Comparison of ENCODE assay signal across 8 mouse cellular contexts in genomic region chr15:8168591-8169265, GRCm38 (mm10). TPM values are rescaled to one million over a fixed set of nuclear protein-coding genes. Genes with fewer than 3 reads are reported as not detected.
DNase-seq lines count a peak whose midpoint lies in the region; ATAC-seq and TF ChIP-seq lines count a peak whose summit lies in the region.

Gene Cplane1, plus strand, starts transcription at chr15:8169106.

- TF ChIP-seq CTCF in layer of hippocampus, adult 2 months (conservative IDR thresholded peaks at IDR 0.05) = no peak
- no peak for TF ChIP-seq CTCF in lung, embryonic 14.5 days (IDR thresholded peaks at IDR 0.05; ENCODE audit: low read depth)
- TF ChIP-seq CTCF in olfactory bulb, adult 2 months (IDR thresholded peaks at IDR 0.05; ENCODE audit: insufficient read depth, low read depth, low read length) = no peak
- no peak for TF ChIP-seq CTCF in thymus, adult 2 months (IDR thresholded peaks at IDR 0.05; ENCODE audit: borderline replicate concordance, control insufficient read depth, extremely low read depth, insufficient read depth, low read length, poor library complexity)

- WGBS in forebrain, embryonic 15.5 days = under 1% methylated on average over 37 of the region's 47 CpGs
- WGBS in lung, embryonic 14.5 days = under 1% methylated on average over 40 of the region's 47 CpGs
- WGBS in olfactory bulb, adult 2 months = 1% methylated on average over 47 of the region's 47 CpGs
- WGBS in thymus, adult 2 months = under 1% methylated on average over 46 of the region's 47 CpGs

- H3K9ac ChIP-seq in forebrain, embryonic 15.5 days (replicated peaks) = peak within 1 kb of the TSS; percentile 97
- H3K9ac ChIP-seq in lung, embryonic 14.5 days = peak within 1 kb of the TSS; percentile 93

- H3K4me2 ChIP-seq in forebrain, embryonic 15.5 days (replicated peaks) = peak within 1 kb of the TSS; percentile 46
- peak within 1 kb of the TSS; percentile 75 for H3K4me2 ChIP-seq in lung, embryonic 14.5 days

- H3K27me3 ChIP-seq in forebrain, embryonic 15.5 days = no peaks in the 10 kb centered on the region
- H3K27me3 ChIP-seq in lung, embryonic 14.5 days (ENCODE audit: insufficient read depth, low read length) = no peaks in the 10 kb centered on the region
- no peaks in the 10 kb centered on the region for H3K27me3 ChIP-seq in thymus, adult 2 months (ENCODE audit: control insufficient read depth, insufficient read depth, low read length)

- peak within 1 kb of the TSS; percentile 86 for H3K27ac ChIP-seq in forebrain, embryonic 15.5 days (replicated peaks)
- H3K27ac ChIP-seq in layer of hippocampus, adult 2 months = peak within 1 kb of the TSS; percentile 97
- peak within 1 kb of the TSS; percentile 67; the same call in 1 of the 2 replicates for H3K27ac ChIP-seq in lung, embryonic 14.5 days (ENCODE audit: low read depth)
- peak within 1 kb of the TSS; percentile 79 for H3K27ac ChIP-seq in olfactory bulb, adult 2 months (ENCODE audit: insufficient read depth, low read depth, low read length)
- H3K27ac ChIP-seq in thymus, adult 2 months (ENCODE audit: control insufficient read depth, insufficient read depth, low read length) = peak within 1 kb of the TSS; percentile 91

- H3K9me3 ChIP-seq in forebrain, embryonic 15.5 days = no peaks in the 10 kb centered on the region
- no peaks in the 10 kb centered on the region for H3K9me3 ChIP-seq in lung, embryonic 14.5 days (ENCODE audit: low read depth, low read length)

- peak within 1 kb of the TSS; percentile 89 for H3K4me3 ChIP-seq in forebrain, embryonic 15.5 days
- H3K4me3 ChIP-seq in layer of hippocampus, adult 2 months = peak within 1 kb of the TSS; percentile 100
- H3K4me3 ChIP-seq in lung, embryonic 14.5 days (ENCODE audit: low read depth, low read length) = peak within 1 kb of the TSS; percentile 88
- peak within 1 kb of the TSS; percentile 80 for H3K4me3 ChIP-seq in olfactory bulb, adult 2 months (ENCODE audit: insufficient read depth, low read depth, low read length)
- H3K4me3 ChIP-seq in thymus, adult 2 months (ENCODE audit: control insufficient read depth, insufficient read depth, low read length) = peak within 1 kb of the TSS; percentile 85

- peaks cover 7% of the 10 kb centered on the region for H3K4me1 ChIP-seq in forebrain, embryonic 15.5 days
- H3K4me1 ChIP-seq in lung, embryonic 14.5 days (ENCODE audit: insufficient read depth) = no peaks in the 10 kb centered on the region
- H3K4me1 ChIP-seq in olfactory bulb, adult 2 months (ENCODE audit: control insufficient read depth, insufficient read depth, low read length) = peaks cover 3% of the 10 kb centered on the region; the same call in 1 of the 2 replicates
- H3K4me1 ChIP-seq in thymus, adult 2 months (replicated peaks; ENCODE audit: control insufficient read depth, insufficient read depth, low read length) = no peaks in the 10 kb centered on the region

- DNase-seq in ES-CJ7 (ENCODE audit: low read depth, low spot score) = peak; percentile 88
- peak; percentile 92 for DNase-seq in cerebellum, adult 11 months
- peak; percentile 95 to 97 for DNase-seq in heart, postnatal 36 days
- peak; percentile 86 to 95 for DNase-seq in layer of hippocampus, adult 2 months (ENCODE audit: low spot score in 2 of 2)
- DNase-seq in lung, embryonic 14.5 days = peak; percentile 98
- peak; percentile 94 for DNase-seq in thymus, adult 2 months

- intact Hi-C loops in heart, postnatal 36 days (cut with DNase I) = no loop called here

- H3K36me3 ChIP-seq in forebrain, embryonic 15.5 days = peaks cover 17% of the 10 kb centered on the region
- peaks cover 19% of the 10 kb centered on the region for H3K36me3 ChIP-seq in lung, embryonic 14.5 days (ENCODE audit: insufficient read depth)
- no peaks in the 10 kb centered on the region for H3K36me3 ChIP-seq in thymus, adult 2 months (ENCODE audit: control insufficient read depth, insufficient read depth, low read length)

- peak; percentile 99 for ATAC-seq in forebrain, embryonic 15.5 days (replicated peaks)
- ATAC-seq in lung, embryonic 14.5 days (ENCODE audit: insufficient read depth) = peak; percentile 99

- TF ChIP-seq POLR2A in olfactory bulb, adult 2 months (IDR thresholded peaks at IDR 0.05; ENCODE audit: insufficient read depth, low read depth, low read length) = peak; percentile 95
- peak; percentile 79 for TF ChIP-seq POLR2A in thymus, adult 2 months (IDR thresholded peaks at IDR 0.05; ENCODE audit: control insufficient read depth, extremely low read depth, insufficient read depth, low read length, poor library complexity)

RNA-seq across cellular contexts. Expression of gene Cplane1, which starts in this region (rescaled TPM):
- polyA plus RNA-seq in forebrain, embryonic 15.5 days (2015; fragmentation: Nextera tagmentation; extraction: Ambion mirVana) = 17.3 and 17.6 TPM in 2 replicates
- 1 to 10 TPM; 5.1 to 5.3 TPM for total RNA-seq in heart, postnatal 36 days (2021)
- total RNA-seq in layer of hippocampus, adult 2 months (2021) = 10 to 100 TPM; 31.7 to 34.5 TPM
- 13.8 and 14.9 TPM in 2 replicates for polyA plus RNA-seq in lung, embryonic 14.5 days (2014; fragmentation: Nextera tagmentation; extraction: Ambion mirVana)
- polyA plus RNA-seq in olfactory bulb, adult 2 months (2012; ENCODE audit: insufficient read depth, insufficient read length, low replicate concordance, missing spikeins) = not detected in 2 replicates
- 6.3 and 7.2 TPM in 2 replicates for polyA plus RNA-seq in thymus, adult 2 months (2012; rRNA removed)

Comparison
In these comparisons a context has a peak if more than half of its experiments do, and no peak if none do; other contexts are left out.
1. Peak in every context shown above with its lines: DNase-seq, ATAC-seq, H3K4me3 ChIP-seq and H3K27ac ChIP-seq.
2. RNA of gene Cplane1 (total RNA-seq): 31.7 to 34.5 TPM in layer of hippocampus, adult 2 months; 5.1 to 5.3 TPM in heart, postnatal 36 days; every median in the first group is over 4 times any median in the second.